Comparison of ENCODE assay signal across 8 mouse cellular contexts in genomic region chr5:129846752-129847557, GRCm38 (mm10). TPM values are rescaled to one million over a fixed set of nuclear protein-coding genes. Genes with fewer than 3 reads are reported as not detected.
DNase-seq lines count a peak whose midpoint lies in the region; ATAC-seq and TF ChIP-seq lines count a peak whose summit lies in the region.

Sumf2 (plus strand) TSS chr5:129846986.

- peaks cover 6% of the 10 kb centered on the region for H3K9me3 ChIP-seq in CH12.LX (replicated peaks; ENCODE audit: low read length)
- H3K9me3 ChIP-seq in forebrain, embryonic 11.5 days (ENCODE audit: control insufficient read depth, low read length), result no peaks in the 10 kb centered on the region
- no peaks in the 10 kb centered on the region; the same call in 1 of the 2 replicates for H3K9me3 ChIP-seq in heart, embryonic 16.5 days (replicated peaks; ENCODE audit: control insufficient read depth, low read length)
- H3K9me3 ChIP-seq in liver, embryonic 15.5 days (replicated peaks), result no peaks in the 10 kb centered on the region
- no peaks in the 10 kb centered on the region for H3K9me3 ChIP-seq in neural tube, embryonic 12.5 days

- peak; percentile 96 for DNase-seq in CH12.LX (ENCODE audit: extremely low read depth)
- DNase-seq in c-Kit-positive CD71-positive TER-119-negative erythroid progenitor cells, embryonic 14.5 days (ENCODE audit: low read depth), result peak; percentile 96
- peak; percentile 97 for DNase-seq in forebrain, embryonic 11.5 days (ENCODE audit: low spot score)
- peak; percentile 96 to 97 for DNase-seq in kidney, postnatal 36 days
- DNase-seq in telencephalon, adult 2 months (ENCODE audit: low read depth, low spot score), result peak; percentile 83

- WGBS in forebrain, embryonic 11.5 days, result 14% methylated on average over 22 of the region's 22 CpGs
- 6% methylated on average over 22 of the region's 22 CpGs for WGBS in heart, embryonic 16.5 days
- WGBS in liver, embryonic 15.5 days (ENCODE audit: insufficient replicate concordance), result 6% methylated on average over 22 of the region's 22 CpGs
- 13% methylated on average over 22 of the region's 22 CpGs for WGBS in neural tube, embryonic 12.5 days

- peak within 1 kb of the TSS; percentile 6; the same call in 1 of the 2 replicates for H3K27ac ChIP-seq in CH12.LX (ENCODE audit: insufficient read depth, low read depth)
- H3K27ac ChIP-seq in forebrain, embryonic 11.5 days (ENCODE audit: low read depth, low read length), result peak within 1 kb of the TSS; percentile 59; the same call in 1 of the 2 replicates
- H3K27ac ChIP-seq in heart, embryonic 16.5 days (ENCODE audit: low read length), result peak within 1 kb of the TSS; percentile 68
- peak within 1 kb of the TSS; percentile 80 for H3K27ac ChIP-seq in liver, embryonic 15.5 days (replicated peaks)
- H3K27ac ChIP-seq in neural tube, embryonic 12.5 days, result peak within 1 kb of the TSS; percentile 57; the same call in 1 of the 2 replicates

- peak within 1 kb of the TSS; percentile 81 for H3K9ac ChIP-seq in CH12.LX (ENCODE audit: insufficient read depth, low read depth)
- peak within 1 kb of the TSS; percentile 77 for H3K9ac ChIP-seq in forebrain, embryonic 11.5 days (ENCODE audit: low read length)
- peak within 1 kb of the TSS; percentile 83 for H3K9ac ChIP-seq in heart, embryonic 16.5 days (ENCODE audit: low read length)
- peak within 1 kb of the TSS; percentile 71 for H3K9ac ChIP-seq in liver, embryonic 15.5 days
- peak within 1 kb of the TSS; percentile 61 for H3K9ac ChIP-seq in neural tube, embryonic 12.5 days

- no peak for TF ChIP-seq CTCF in CH12.LX (conservative IDR thresholded peaks at IDR 0.05 in 1 of 2, IDR thresholded peaks at IDR 0.05 in 1 of 2; ENCODE audit: low read depth in 2 of 2, low read length in 2 of 2)

- H3K79me2 ChIP-seq in CH12.LX (replicated peaks; ENCODE audit: control insufficient read depth, extremely low read depth, insufficient read depth, poor library complexity, severe bottlenecking), result peaks cover 19% of the 10 kb centered on the region

- H3K4me1 ChIP-seq in CH12.LX (ENCODE audit: control insufficient read depth in 1 of 2, insufficient read depth in 2 of 2), result peaks cover 0 to 16% of the 10 kb centered on the region in 2 experiments; a peak in 1 of 4 replicates
- no peaks in the 10 kb centered on the region for H3K4me1 ChIP-seq in forebrain, embryonic 11.5 days (replicated peaks; ENCODE audit: control insufficient read depth, insufficient read depth, low read length)
- peaks cover 2% of the 10 kb centered on the region; the same call in 1 of the 2 replicates for H3K4me1 ChIP-seq in heart, embryonic 16.5 days (ENCODE audit: control insufficient read depth, insufficient read depth, low read length)
- H3K4me1 ChIP-seq in liver, embryonic 15.5 days (replicated peaks), result peaks cover 20% of the 10 kb centered on the region
- peaks cover 5% of the 10 kb centered on the region for H3K4me1 ChIP-seq in neural tube, embryonic 12.5 days

- dilution Hi-C loops in CH12.LX (cut with MboI; ENCODE audit: extremely low pct_ligation_motif_present, extremely low pct_unique_long_range_greater_than_20kb, low sequenced_read_pairs), result no loop called here

- no peak for TF ChIP-seq EP300 in CH12.LX (IDR thresholded peaks at IDR 0.05; ENCODE audit: low read length)

- in situ Hi-C loops in CH12.LX (cut with MboI; ENCODE audit: low pct_ligation_motif_present, low pct_unique_long_range_greater_than_20kb, low sequenced_read_pairs), result no loop called here

- H3K27me3 ChIP-seq in CH12.LX (replicated peaks), result no peaks in the 10 kb centered on the region
- no peaks in the 10 kb centered on the region for H3K27me3 ChIP-seq in forebrain, embryonic 11.5 days (ENCODE audit: control insufficient read depth, insufficient read depth, low read length)
- H3K27me3 ChIP-seq in heart, embryonic 16.5 days (ENCODE audit: control insufficient read depth, insufficient read depth, low read length), result no peaks in the 10 kb centered on the region
- no peaks in the 10 kb centered on the region for H3K27me3 ChIP-seq in liver, embryonic 15.5 days
- no peaks in the 10 kb centered on the region for H3K27me3 ChIP-seq in neural tube, embryonic 12.5 days (replicated peaks)

- H3K36me3 ChIP-seq in CH12.LX (replicated peaks in 1 of 2; ENCODE audit: control insufficient read depth in 1 of 2, insufficient read depth in 1 of 2, low read length in 1 of 2), result peaks cover 31 to 46% of the 10 kb centered on the region in 2 experiments
- peaks cover 10% of the 10 kb centered on the region; the same call in 1 of the 2 replicates for H3K36me3 ChIP-seq in forebrain, embryonic 11.5 days (ENCODE audit: control insufficient read depth, insufficient read depth, low read length)
- H3K36me3 ChIP-seq in heart, embryonic 16.5 days (ENCODE audit: control insufficient read depth, insufficient read depth), result peaks cover 24% of the 10 kb centered on the region
- peaks cover 36% of the 10 kb centered on the region for H3K36me3 ChIP-seq in liver, embryonic 15.5 days (replicated peaks)
- peaks cover 22% of the 10 kb centered on the region for H3K36me3 ChIP-seq in neural tube, embryonic 12.5 days

- H3K4me3 ChIP-seq in CH12.LX (replicated peaks in 1 of 3; ENCODE audit: low read depth in 2 of 3, low read length in 2 of 3, poor library complexity in 1 of 3), result peak within 1 kb of the TSS; percentile 59 to 78 (median 60)
- H3K4me3 ChIP-seq in forebrain, embryonic 11.5 days (ENCODE audit: low read depth, low read length), result peak within 1 kb of the TSS; percentile 65
- peak within 1 kb of the TSS; percentile 71 for H3K4me3 ChIP-seq in heart, embryonic 16.5 days (ENCODE audit: low read length)
- peak within 1 kb of the TSS; percentile 74 for H3K4me3 ChIP-seq in liver, embryonic 15.5 days (replicated peaks)
- peak within 1 kb of the TSS; percentile 64 for H3K4me3 ChIP-seq in neural tube, embryonic 12.5 days

- no peak for TF ChIP-seq RAD21 in CH12.LX (IDR thresholded peaks at IDR 0.05; ENCODE audit: low read depth, low read length)

- peak within 1 kb of the TSS; percentile 99 for H3K4me2 ChIP-seq in CH12.LX (ENCODE audit: insufficient read depth, low read depth, poor library complexity, severe bottlenecking)
- peak within 1 kb of the TSS; percentile 62 for H3K4me2 ChIP-seq in forebrain, embryonic 11.5 days (ENCODE audit: low read depth, low read length, severe bottlenecking)
- peak within 1 kb of the TSS; percentile 65 for H3K4me2 ChIP-seq in heart, embryonic 16.5 days (ENCODE audit: low read depth, low read length)
- peak within 1 kb of the TSS; percentile 83 for H3K4me2 ChIP-seq in liver, embryonic 15.5 days
- peak within 1 kb of the TSS; percentile 62 for H3K4me2 ChIP-seq in neural tube, embryonic 12.5 days (replicated peaks)

- TF ChIP-seq POLR2A in CH12.LX (IDR thresholded peaks at IDR 0.05; ENCODE audit: low read depth, low read length), result peak; percentile 95

- ATAC-seq in forebrain, embryonic 11.5 days (replicated peaks; ENCODE audit: low FRiP score), result peak; percentile 99
- ATAC-seq in heart, embryonic 16.5 days (replicated peaks; ENCODE audit: extremely low read depth, insufficient read depth, low FRiP score), result peak; percentile 99
- ATAC-seq in liver, embryonic 15.5 days (ENCODE audit: insufficient read depth), result peak; percentile 98
- ATAC-seq in neural tube, embryonic 12.5 days (ENCODE audit: low FRiP score, low read depth), result peak; percentile 95

TF ChIP-seq in CH12.LX, 34 proteins besides CTCF, POLR2A, EP300 and RAD21 (continues in another document):
- no peak for TF ChIP-seq UBTF (IDR thresholded peaks at IDR 0.05; ENCODE audit: low read depth, low read length)
- TF ChIP-seq NRF1 (IDR thresholded peaks at IDR 0.05; ENCODE audit: low read depth, low read length), result peak; percentile 99
- TF ChIP-seq MYC (IDR thresholded peaks at IDR 0.05; ENCODE audit: low read depth, low read length), result peak; percentile 65
- no peak for TF ChIP-seq GABPA (IDR thresholded peaks at IDR 0.05; ENCODE audit: insufficient replicate concordance, low read depth, low read length)
- TF ChIP-seq ZMIZ1 (IDR thresholded peaks at IDR 0.05; ENCODE audit: low read depth, low read length), result peak; percentile 96
- TF ChIP-seq HCFC1 (IDR thresholded peaks at IDR 0.05; ENCODE audit: low read depth, low read length), result peak; percentile 67
- 0 out of 2 replicates have a peak, but pooled peaks have one; percentile 1 for TF ChIP-seq SMC3 (IDR thresholded peaks at IDR 0.05; ENCODE audit: low read depth, low read length)
- peak; percentile 84; the same call in 1 of the 2 replicates for TF ChIP-seq MXI1 (IDR thresholded peaks at IDR 0.05; ENCODE audit: low read depth, low read length)
- peak; percentile 6; the same call in 1 of the 2 replicates for TF ChIP-seq USF2 (conservative IDR thresholded peaks at IDR 0.05; ENCODE audit: low read depth, low read length)
- TF ChIP-seq IRF4 (IDR thresholded peaks at IDR 0.05; ENCODE audit: low read depth, low read length), result peak; percentile 52
- 0 out of 2 replicates have a peak, but pooled peaks have one; percentile 32 for TF ChIP-seq BHLHE40 (IDR thresholded peaks at IDR 0.05; ENCODE audit: low read depth, low read length)
- TF ChIP-seq MAFK (IDR thresholded peaks at IDR 0.05; ENCODE audit: insufficient replicate concordance, low read length), result no peak
- TF ChIP-seq ETS1 (conservative IDR thresholded peaks at IDR 0.05; ENCODE audit: low read depth, low read length), result no peak; the same call in 1 of the 2 replicates
- TF ChIP-seq RCOR1 (conservative IDR thresholded peaks at IDR 0.05; ENCODE audit: low read depth, low read length), result 0 out of 2 replicates have a peak, but pooled peaks have one; percentile 48
- TF ChIP-seq NELFE (IDR thresholded peaks at IDR 0.05; ENCODE audit: low read depth, low read length), result peak; percentile 91
- TF ChIP-seq TCF12 (IDR thresholded peaks at IDR 0.05; ENCODE audit: low read depth, low read length), result peak; percentile 73; the same call in 1 of the 2 replicates
- TF ChIP-seq TBP (conservative IDR thresholded peaks at IDR 0.05; ENCODE audit: low read depth, low read length), result peak; percentile 66; the same call in 1 of the 2 replicates
- TF ChIP-seq CHD1 (IDR thresholded peaks at IDR 0.05; ENCODE audit: low read depth, low read length), result no peak
- TF ChIP-seq E2F4 (IDR thresholded peaks at IDR 0.05; ENCODE audit: insufficient replicate concordance, low read depth, low read length), result no peak
- TF ChIP-seq USF1 (IDR thresholded peaks at IDR 0.05; ENCODE audit: low read depth, low read length), result no peak

RNA-seq across cellular contexts. Expression of gene Sumf2, which starts in this region (rescaled TPM):
- total RNA-seq in CH12.LX (2012; rRNA removed), result 43.0 and 47.8 TPM in 2 replicates
- 30.7 and 34.6 TPM in 2 replicates for total RNA-seq in CH12.LX (2014; rRNA removed)
- 39.7 and 50.3 TPM in 2 replicates for polyA plus RNA-seq in CH12.LX (2012; ENCODE audit: insufficient read length, low read depth)
- 43.5 and 45.0 TPM in 2 replicates for polyA plus RNA-seq in forebrain, embryonic 11.5 days (2014; fragmentation: Nextera tagmentation; extraction: Ambion mirVana)
- 16.3 and 21.4 TPM in 2 replicates for polyA plus RNA-seq in heart, embryonic 16.5 days (2015; fragmentation: Nextera tagmentation; extraction: Ambion mirVana)
- 17.6 and 18.5 TPM in 2 replicates for polyA plus RNA-seq in liver, embryonic 15.5 days (2015; fragmentation: Nextera tagmentation; extraction: Ambion mirVana)
- polyA plus RNA-seq in neural tube, embryonic 12.5 days (2016; fragmentation: Nextera tagmentation; extraction: Ambion mirVana), result 43.9 and 44.6 TPM in 2 replicates

Comparison
In these comparisons a context has a peak if more than half of its experiments do, and no peak if none do; other contexts are left out.
1. Peak in every context shown above with its lines: DNase-seq, ATAC-seq, H3K4me3 ChIP-seq and H3K27ac ChIP-seq.
2. H3K27ac ChIP-seq: peak in every context shown above with its lines; median percentile 80 in liver, embryonic 15.5 days; 68 in heart, embryonic 16.5 days; 59 in forebrain, embryonic 11.5 days; 57 in neural tube, embryonic 12.5 days; 6 in CH12.LX.